Mouse (Mus musculus) thymus, postnatal 14 days (tissue): ENCODE results near the gene Rcc2.

ENCODE experiments used
- DNase-seq: peaks from one replicate; pipeline ENCODE4 v3.0.0; 2021

The Rcc2 gene

GRCm38 (mm10) chr4:140711360-140711759 is 11.0 kb downstream of the Rcc2 start:
- DNase-seq = no peak

DNA sequence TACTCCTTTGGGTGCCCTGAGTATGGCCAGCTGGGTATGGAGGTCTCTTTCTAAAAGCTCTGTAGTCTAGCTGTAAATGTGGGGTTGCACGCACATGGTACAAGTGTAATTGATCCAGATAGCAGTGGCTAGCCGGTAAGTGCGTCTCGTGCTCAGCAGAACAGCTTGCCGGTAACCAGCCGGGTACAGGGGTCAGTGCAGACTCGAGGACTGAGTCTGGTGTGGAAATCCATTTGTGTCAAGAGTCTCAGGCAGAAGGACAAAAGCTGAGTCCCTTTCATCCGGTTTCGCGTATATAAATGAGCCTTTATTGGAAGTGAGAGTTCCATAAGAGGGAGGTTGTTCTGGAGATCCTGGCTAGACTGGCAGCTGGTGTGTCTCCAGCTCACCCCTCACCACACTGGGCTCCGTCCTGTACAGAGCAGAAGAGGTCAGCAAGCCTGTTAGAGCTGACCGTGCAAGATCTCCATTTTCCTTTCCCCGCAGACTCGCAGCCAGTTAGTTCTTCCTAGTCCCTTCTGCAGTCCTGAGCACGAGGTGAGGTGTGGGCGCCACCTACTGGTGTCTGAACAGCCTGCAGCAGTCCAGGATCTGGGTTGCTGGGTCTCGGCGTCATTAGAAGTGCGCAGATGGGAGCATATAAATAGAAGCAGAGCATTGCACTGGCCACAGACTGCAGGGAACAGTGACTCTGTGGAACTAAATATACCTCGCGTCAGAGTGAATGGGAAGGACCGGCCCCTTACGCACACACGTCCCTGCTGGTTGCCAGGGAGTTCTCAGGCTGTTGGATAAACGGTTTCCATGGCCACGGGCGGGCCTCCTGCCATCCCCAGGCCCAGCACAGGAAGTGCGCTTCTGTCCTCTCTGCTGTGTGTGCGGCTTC is 13.4 kb downstream of the Rcc2 start:
- peak; percentile 88 for DNase-seq

GRCm38 (mm10) chr4:140714586-140714985 is 14.2 kb downstream of the Rcc2 start:
- no peak for DNase-seq

GRCm38 (mm10) chr4:140716994-140717393 is 16.7 kb downstream of the Rcc2 start:
- peak; percentile 57 for DNase-seq

- DNase-seq = no peak
These were observed 18.1 kb downstream of the Rcc2 start for GRCm38 (mm10) chr4:140718436-140718835.

DNA sequence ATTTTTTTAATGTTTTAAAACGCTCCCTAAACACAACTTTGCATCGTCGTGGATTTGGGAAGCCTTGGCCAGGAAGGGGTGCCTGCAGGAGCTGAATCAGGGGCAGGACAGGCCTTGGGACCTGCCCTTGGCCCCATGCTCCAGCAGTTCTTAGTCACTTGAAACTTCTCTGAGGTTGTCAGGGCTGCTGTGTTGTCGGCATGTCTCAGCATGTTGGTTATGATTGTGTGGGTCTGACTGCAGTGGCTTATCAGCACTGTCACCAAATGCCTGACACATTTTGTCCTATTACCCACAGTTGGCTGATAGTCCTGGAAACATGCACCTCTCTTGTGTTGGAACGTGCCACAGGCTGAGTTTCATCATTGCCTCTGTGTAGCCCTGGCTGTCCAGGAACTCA is 19.8 kb downstream of the Rcc2 start:
- no peak for DNase-seq

DNA sequence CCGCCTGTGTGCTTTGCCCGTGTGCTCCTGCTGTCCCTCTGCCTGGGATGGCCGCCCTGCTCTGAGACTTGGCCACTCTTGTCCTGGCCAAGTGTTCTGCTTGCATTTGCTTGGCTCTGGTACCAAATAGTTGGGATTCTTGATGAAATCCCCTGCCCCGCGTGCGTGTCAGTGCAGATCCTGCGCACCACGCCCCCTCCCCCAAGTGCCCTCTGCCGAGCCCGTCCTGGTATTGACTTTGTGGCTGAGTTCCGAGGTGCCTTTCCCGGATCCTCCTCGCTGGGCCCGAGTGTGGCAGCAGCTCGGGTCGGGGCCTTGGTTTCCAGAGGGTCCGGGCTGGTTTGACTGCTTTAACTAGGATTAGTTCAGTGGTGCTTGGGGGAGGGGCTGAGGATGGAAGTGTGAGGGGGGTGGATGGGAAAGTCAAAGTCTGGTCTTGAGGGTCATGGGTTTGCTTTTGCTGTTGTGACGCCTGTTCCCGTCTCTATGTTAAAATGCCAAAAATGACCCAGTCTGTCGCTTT is 21.7 kb downstream of the Rcc2 start:
- DNase-seq = no peak

DNA sequence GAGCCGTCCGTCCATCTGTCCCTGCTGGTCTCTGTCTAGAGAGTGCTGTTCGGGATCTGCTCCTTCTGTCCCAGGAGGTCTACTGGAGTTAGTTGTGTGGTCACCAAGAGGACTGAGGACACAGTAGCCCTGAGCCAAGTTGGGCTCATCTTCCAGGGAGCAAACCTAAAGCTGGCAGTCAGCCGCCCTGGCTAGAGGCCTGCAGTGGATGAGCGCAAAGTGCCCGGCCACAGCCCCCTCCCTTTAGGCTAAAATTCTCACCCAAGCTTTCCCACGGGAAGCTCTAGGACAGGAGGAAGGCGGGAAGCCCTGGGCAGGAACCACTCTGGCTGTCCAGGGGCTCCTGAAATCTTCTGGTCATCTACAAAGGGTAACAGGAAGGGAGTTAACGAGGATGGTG is 22.4 kb downstream of the Rcc2 start:
- no peak for DNase-seq

DNA sequence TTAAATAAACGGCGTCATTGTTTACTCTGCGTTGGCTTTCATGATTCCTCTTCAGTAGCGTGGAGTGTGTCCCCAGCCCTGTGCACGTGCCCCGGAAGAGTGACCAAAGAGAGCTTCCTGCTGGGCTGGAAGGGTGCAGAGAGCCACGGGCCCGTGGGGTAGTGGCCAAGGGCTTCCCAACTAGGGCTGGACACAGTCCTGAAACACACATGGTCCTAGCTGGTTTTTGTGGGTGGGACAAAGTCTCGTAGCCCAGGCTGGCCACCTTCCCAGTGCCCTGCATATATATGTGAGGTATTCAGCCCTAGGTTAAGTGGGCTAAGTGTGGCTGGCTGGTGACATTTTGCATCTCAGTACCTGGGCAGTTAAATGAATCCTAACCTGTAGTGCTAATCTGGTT is 22.9 kb downstream of the Rcc2 start:
- no peak for DNase-seq

- DNase-seq = peak; percentile 59
These were observed 23.5 kb downstream of the Rcc2 start for GRCm38 (mm10) chr4:140723801-140724200.

DNA sequence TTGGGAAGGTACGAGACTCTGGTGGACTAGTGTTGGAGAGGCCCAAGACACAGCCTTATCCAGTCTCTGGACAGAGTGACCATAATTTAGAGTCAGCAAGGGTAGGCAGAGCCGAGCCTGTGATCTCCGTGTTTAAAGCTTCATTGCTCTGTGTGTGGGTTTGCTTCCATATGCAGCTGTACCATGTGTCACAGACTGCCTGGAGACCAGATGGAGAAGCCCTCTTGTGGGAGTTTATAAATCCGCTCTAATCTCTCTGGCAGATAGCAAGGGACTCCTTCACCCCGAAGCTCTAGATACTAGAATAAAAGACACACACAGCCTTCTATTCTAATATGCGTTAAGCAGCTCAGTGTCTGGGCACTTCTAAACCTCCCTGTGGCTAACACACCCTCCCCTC is 24.4 kb downstream of the Rcc2 start:
- DNase-seq = no peak

GRCm38 (mm10) chr4:140726907-140727306 is 26.6 kb downstream of the Rcc2 start:
- DNase-seq = no peak

- peak; percentile 30 for DNase-seq
These were observed 31.3 kb downstream of the Rcc2 start for GRCm38 (mm10) chr4:140731654-140732053.

DNA sequence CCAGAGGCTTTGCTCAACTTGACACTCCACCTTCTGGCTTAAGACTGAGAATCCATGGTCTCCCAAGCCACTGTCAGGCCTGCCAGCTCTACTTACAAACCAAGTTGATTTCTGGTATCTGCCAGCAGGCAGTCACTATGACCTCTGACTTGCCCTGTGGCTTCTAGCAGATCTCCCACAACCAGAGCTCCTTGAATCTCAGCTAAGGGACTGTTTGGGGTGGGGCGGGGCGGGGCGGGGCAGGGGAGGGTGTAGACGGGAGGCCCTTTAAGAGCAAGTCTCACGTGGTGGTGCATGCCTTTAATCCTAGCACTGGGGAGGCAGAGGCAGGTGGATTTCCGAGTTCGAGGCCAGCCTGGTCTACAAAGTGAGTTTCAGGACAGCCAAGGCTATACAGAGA is 32.5 kb downstream of the Rcc2 start:
- no peak for DNase-seq

DNA sequence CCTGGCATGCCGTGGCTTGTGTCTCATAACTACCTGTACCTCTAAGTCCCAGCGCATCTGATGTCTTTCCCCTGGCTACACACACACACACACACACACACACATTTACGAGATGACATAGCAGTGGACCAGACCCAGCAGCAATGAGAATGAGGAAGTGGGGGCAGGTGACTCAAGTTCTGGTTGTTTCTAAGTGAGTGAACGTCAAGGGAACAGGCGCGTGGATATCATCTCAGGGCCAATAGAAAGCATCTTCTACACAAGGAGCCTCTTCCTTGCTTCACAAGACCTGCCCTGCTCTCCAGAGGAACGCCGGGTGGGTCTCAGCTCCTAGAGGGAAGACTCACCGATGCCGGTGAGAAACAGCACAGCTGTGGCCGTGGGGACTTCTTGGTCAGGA is 40.3 kb downstream of the Rcc2 start:
- DNase-seq = no peak

DNA sequence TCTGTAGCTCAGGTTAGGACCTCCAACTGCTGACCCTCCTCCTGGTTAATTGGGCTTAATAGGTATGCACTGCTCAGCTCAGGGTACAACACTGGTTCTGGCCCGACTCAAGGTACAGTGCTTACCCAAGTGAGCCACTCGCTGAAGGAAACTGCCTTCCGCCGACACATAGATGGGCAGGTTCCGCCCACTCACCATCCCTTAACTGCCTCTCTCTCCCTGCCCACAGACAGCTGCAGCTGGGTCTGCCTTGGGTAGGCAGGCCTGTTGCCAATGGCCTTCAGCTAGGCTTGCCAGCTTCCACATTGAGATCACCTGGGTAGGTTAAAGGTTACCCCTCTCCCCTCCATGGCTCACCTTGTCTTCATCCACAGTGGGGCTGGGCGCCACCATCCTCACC is 41.1 kb downstream of the Rcc2 start:
- DNase-seq = peak; percentile 37

- no peak for DNase-seq
These were observed 42.2 kb downstream of the Rcc2 start, which contains the start of gene Padi6 for GRCm38 (mm10) chr4:140742543-140742942. TSS of gene Padi6 (minus strand) at chr4:140742643.

DNA sequence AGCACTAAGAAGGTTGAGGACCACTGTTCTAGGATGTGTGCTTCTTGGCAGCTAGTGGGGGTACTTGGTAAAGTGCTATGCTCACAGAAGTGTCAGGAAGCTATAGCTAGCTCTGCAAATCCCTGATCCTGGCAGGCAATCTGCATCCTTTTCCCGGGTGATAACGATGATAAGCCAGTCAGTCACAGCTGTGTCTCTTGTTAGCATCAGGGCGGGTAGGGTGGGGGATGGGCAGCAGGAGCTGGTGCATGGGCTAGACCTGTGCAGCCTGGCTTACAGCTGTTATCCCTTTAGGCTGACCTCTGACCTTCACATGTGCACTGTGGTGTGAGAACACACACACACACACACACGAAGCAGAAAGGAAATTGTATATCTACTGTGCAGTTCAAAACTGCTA is 42.7 kb downstream of the Rcc2 start:
- DNase-seq = no peak

- DNase-seq = peak; percentile 84
These were observed 44.3 kb downstream of the Rcc2 start for GRCm38 (mm10) chr4:140744654-140745053.

GRCm38 (mm10) chr4:140747978-140748377 is 47.6 kb downstream of the Rcc2 start:
- no peak for DNase-seq

DNA sequence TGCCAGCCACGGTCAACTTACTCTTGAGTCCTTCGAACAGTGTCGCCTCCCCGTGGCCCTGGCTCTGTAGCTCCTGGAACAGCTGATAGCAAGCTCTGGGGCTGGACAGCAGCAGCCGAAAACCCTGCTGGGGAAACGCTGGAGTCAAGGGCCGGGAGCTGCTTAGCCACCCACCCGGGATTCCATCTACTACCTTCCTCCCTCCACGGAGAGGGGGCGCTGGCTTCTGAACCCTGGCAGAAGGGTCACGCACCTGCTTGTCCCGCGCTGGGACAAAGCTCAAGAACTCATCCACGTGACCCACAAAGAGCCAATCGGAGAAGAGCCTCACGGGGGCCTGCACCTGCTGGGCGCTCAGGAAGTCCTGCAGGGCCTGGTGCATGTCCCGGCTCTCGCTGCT is 50.0 kb downstream of the Rcc2 start:
- peak; percentile 94 for DNase-seq

- DNase-seq = peak; percentile 76
These were observed 53.0 kb downstream of the Rcc2 start for GRCm38 (mm10) chr4:140753366-140753765.

DNA sequence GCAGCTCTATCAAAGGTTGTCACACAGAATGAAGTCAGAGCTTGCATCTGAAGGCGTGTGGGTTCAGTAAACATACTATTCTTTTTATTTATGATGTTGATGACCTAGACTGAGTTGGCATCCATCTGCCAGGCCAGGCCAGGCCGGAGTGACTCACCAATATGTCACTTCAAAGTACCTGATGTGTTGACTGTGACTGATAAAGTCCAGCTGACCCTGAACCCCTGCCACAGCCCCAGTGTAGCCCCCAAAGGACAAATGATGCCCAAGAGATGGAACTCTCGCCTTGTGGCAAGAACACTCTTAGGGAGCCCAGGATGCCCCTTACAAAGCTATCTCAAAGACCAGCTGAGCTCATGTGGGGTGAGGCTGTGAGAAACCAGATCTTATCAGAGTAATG is 55.5 kb downstream of the Rcc2 start:
- DNase-seq = no peak

DNA sequence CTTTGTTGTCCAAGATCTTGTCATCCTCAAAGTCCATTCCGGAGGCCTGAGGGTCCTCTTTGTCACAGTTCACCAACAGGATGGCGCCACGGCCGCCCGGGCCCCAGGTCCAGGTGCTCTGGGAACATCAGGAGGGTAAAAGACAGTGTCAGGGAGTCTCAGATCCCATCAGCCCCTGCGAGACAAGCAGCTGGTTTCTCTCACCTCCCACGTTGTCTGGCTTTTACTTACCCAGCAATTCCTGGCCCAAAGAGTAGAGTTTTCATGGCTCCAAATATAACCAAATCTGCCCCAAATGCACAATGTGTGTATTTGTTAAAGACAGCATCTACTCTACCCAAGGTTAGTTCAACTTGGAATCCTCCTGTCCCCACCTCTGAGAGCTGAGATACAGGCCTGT is 61.3 kb downstream of the Rcc2 start:
- DNase-seq = no peak

GRCm38 (mm10) chr4:140763158-140763557 is 62.8 kb downstream of the Rcc2 start:
- peak; percentile 88 for DNase-seq
